Mouse (Mus musculus): ENCODE data around the gene 4930415O20Rik.

GRCm38 (mm10) chr15:98589640-98590336 lies 19.0 kb downstream of the 4930415O20Rik start:
- TF ChIP-seq CTCF (IDR thresholded peaks at IDR 0.05; ENCODE audit: control insufficient read depth, insufficient read depth, insufficient read length), result no peak
- TF ChIP-seq MAX (IDR thresholded peaks at IDR 0.05), result no peak
- TF ChIP-seq MYOG (IDR thresholded peaks at IDR 0.05; ENCODE audit: control insufficient read depth, extremely low read depth, insufficient read length), result no peak
- TF ChIP-seq USF1 (IDR thresholded peaks at IDR 0.05; ENCODE audit: low read depth), result no peak
- no peak for TF ChIP-seq MYOD1 (IDR thresholded peaks at IDR 0.05; ENCODE audit: control insufficient read depth, insufficient read length, low read depth)
- TF ChIP-seq FOSL1 (IDR thresholded peaks at IDR 0.05; ENCODE audit: insufficient read depth, low read length, poor library complexity, severe bottlenecking), result no peak
- no peak for TF ChIP-seq CEBPB (IDR thresholded peaks at IDR 0.05; ENCODE audit: low read depth)

Data from C2C12 (cell line).